In genomic region chr2:125765029-125765428, GRCm38 (mm10) we compare ENCODE assay signal across 11 mouse cellular contexts. TPM values are rescaled to one million over a fixed set of nuclear protein-coding genes. Genes with fewer than 3 reads are reported as not detected.
DNase-seq lines count a peak whose midpoint lies in the region; ATAC-seq lines count a peak whose summit lies in the region.
"Had no signal": no experiment of that assay in that cellular context is flagged by ENCODE, and none has a peak within 500 bp of the region (broad histone marks: within the 10 kb centered on the region; RNA-seq: fewer than 3 reads in every experiment).

No protein-coding gene starts in this region.

- ATAC-seq in kidney, embryonic 15.5 days (replicated peaks; ENCODE audit: low FRiP score), result no peak
- peak; percentile 72; the same call in 1 of the 2 replicates for ATAC-seq in megakaryocyte progenitor cell, adult 5-6 weeks (replicated peaks; ENCODE audit: poor library complexity)
- ATAC-seq: intestine, embryonic 15.5 days had no signal

- no peaks in the 10 kb centered on the region for H3K9me3 ChIP-seq in kidney, embryonic 15.5 days (replicated peaks)
- H3K9me3 ChIP-seq: intestine, embryonic 15.5 days; liver, embryonic 13.5 days had no signal

- H3K36me3 ChIP-seq in kidney, embryonic 15.5 days, result peaks cover 86% of the 10 kb centered on the region

- no peak overlapping the region for H3K4me3 ChIP-seq in kidney, embryonic 15.5 days (replicated peaks)
- H3K4me3 ChIP-seq: intestine, embryonic 15.5 days; liver, embryonic 13.5 days had no signal

- H3K4me1 ChIP-seq in kidney, embryonic 15.5 days, result no peaks in the 10 kb centered on the region
- H3K4me1 ChIP-seq: intestine, embryonic 15.5 days; liver, embryonic 13.5 days had no signal

- DNase-seq in cerebellum, postnatal 10 days, result peak; percentile 49
- no peak for DNase-seq in cerebellum, adult 11-12 months
- peak; percentile 28 to 39 for DNase-seq in kidney, postnatal 4 days
- DNase-seq in brain, adult 2 months (ENCODE audit: low read depth, low spot score), result peak; percentile 58
- DNase-seq in thymus, postnatal 0 days (ENCODE audit: low spot score), result no peak
- no peak for DNase-seq in frontal cortex, postnatal 10 days (ENCODE audit: low spot score in 2 of 2)
- DNase-seq: gastrocnemius, postnatal 10 days; liver, embryonic 13.5 days had no signal

- H3K27me3 ChIP-seq in kidney, embryonic 15.5 days, result no peaks in the 10 kb centered on the region
- H3K27me3 ChIP-seq: intestine, embryonic 15.5 days; liver, embryonic 13.5 days had no signal

- no peak overlapping the region for H3K27ac ChIP-seq in kidney, embryonic 15.5 days
- H3K27ac ChIP-seq: intestine, embryonic 15.5 days; liver, embryonic 13.5 days had no signal

- H3K4me2 ChIP-seq in kidney, embryonic 15.5 days, result no peak overlapping the region
- H3K4me2 ChIP-seq: intestine, embryonic 15.5 days; liver, embryonic 13.5 days had no signal

- 89% methylated on average over 3 of the region's 3 CpGs for WGBS in kidney, embryonic 15.5 days

- no peak overlapping the region for H3K9ac ChIP-seq in kidney, embryonic 15.5 days
- H3K9ac ChIP-seq: intestine, embryonic 15.5 days; liver, embryonic 13.5 days had no signal

RNA-seq across cellular contexts. Expression of gene Secisbp2l, which starts 17.6 kb away (rescaled TPM):
- polyA plus RNA-seq in kidney, embryonic 15.5 days (2015; fragmentation: Nextera tagmentation; extraction: Ambion mirVana), result 19.0 and 19.6 TPM in 2 replicates
- 11.6 and 12.4 TPM in 2 replicates for total RNA-seq in megakaryocyte progenitor cell, adult 5-6 weeks (2015)
- 12.7 and 16.1 TPM in 2 replicates for total RNA-seq in megakaryocyte progenitor cell, adult 5-6 weeks (2017)
- polyA plus RNA-seq in thymus, postnatal 0 days (2015; fragmentation: Nextera tagmentation; extraction: Ambion mirVana), result 14.8 and 16.9 TPM in 2 replicates

RNA-seq across cellular contexts. Expression of gene Shc4, which starts 41.1 kb away (rescaled TPM):
- polyA plus RNA-seq in kidney, embryonic 15.5 days (2015; fragmentation: Nextera tagmentation; extraction: Ambion mirVana), result 1.2 and 1.3 TPM in 2 replicates
- total RNA-seq in megakaryocyte progenitor cell, adult 5-6 weeks (2015), result 0.52 and 0.64 TPM in 2 replicates
- total RNA-seq in megakaryocyte progenitor cell, adult 5-6 weeks (2017), result 0.12 and 0.74 TPM in 2 replicates
- polyA plus RNA-seq in thymus, postnatal 0 days (2015; fragmentation: Nextera tagmentation; extraction: Ambion mirVana), result 0.41 and 0.81 TPM in 2 replicates

Comparison
In these comparisons a context has a peak if more than half of its experiments do, and no peak if none do; other contexts are left out.
1. DNase-seq: peak in cerebellum, postnatal 10 days (2 of 2), kidney, postnatal 4 days (2 of 2) and brain, adult 2 months (single experiment); none in cerebellum, adult 11-12 months (single experiment), thymus, postnatal 0 days (single experiment) and frontal cortex, postnatal 10 days (0 of 2).